Mouse (Mus musculus) myocyte (in vitro differentiated cells): ENCODE results near the gene Olfr393. TPM values are rescaled to one million over a fixed set of nuclear protein-coding genes. Genes with fewer than 3 reads are reported as not detected.

Source experiments
- H3K27me3 ChIP-seq: one replicate; pipeline ENCODE4 v1.6.1; 2011; ENCODE audit not compliant: control insufficient read depth, insufficient read depth, insufficient read length
- H3K36me3 ChIP-seq: one replicate; pipeline ENCODE4 v1.6.1; 2011; ENCODE audit not compliant: control insufficient read depth, insufficient read depth
- H3K4me2 ChIP-seq: one replicate; pipeline ENCODE4 v1.6.1; 2011; ENCODE audit warnings: low read depth, control low read depth
- H3K4me3 ChIP-seq: one replicate; pipeline ENCODE4 v1.5.1; 2011; ENCODE audit warnings: mild to moderate bottlenecking, control low read depth, moderate library complexity
- H3K79me2 ChIP-seq: one replicate; pipeline ENCODE4 v1.6.1; 2011; ENCODE audit not compliant: control insufficient read depth, insufficient read depth
- H3ac ChIP-seq: one replicate; pipeline ENCODE4 v1.6.1; 2011; ENCODE audit not compliant: control insufficient read depth, insufficient read length
- CEBPB ChIP-seq: IDR thresholded peaks from 2 replicates; pipeline ENCODE4 v1.6.1; 2011; ENCODE audit warnings: mild to moderate bottlenecking, moderate library complexity; ENCODE audit not compliant: poor library complexity, insufficient read depth, severe bottlenecking
- E2F4 ChIP-seq: IDR thresholded peaks from one replicate; pipeline ENCODE4 v1.6.1; 2011; ENCODE audit warnings: mild to moderate bottlenecking, control low read depth, moderate library complexity; ENCODE audit not compliant: insufficient read depth
- MAX ChIP-seq: IDR thresholded peaks from one replicate; pipeline ENCODE4 v1.6.1; 2011; ENCODE audit warnings: low read depth, mild to moderate bottlenecking, control low read depth
- MYOD1 ChIP-seq, 3 experiments: IDR thresholded peaks; one replicate each; pipeline ENCODE4 v1.6.1; 2011; ENCODE audit warnings: control low read depth in 2 of 3, low read depth in 2 of 3, mild to moderate bottlenecking in 2 of 3, moderate library complexity in 1 of 3; ENCODE audit not compliant: insufficient read length in 2 of 3, control insufficient read depth in 1 of 3
- MYOG ChIP-seq, 3 experiments: IDR thresholded peaks; one replicate each; pipeline ENCODE4 v1.6.1; 2011; ENCODE audit warnings: control low read depth in 2 of 3, low read depth in 2 of 3, mild to moderate bottlenecking in 2 of 3; ENCODE audit not compliant: insufficient read length in 2 of 3, control insufficient read depth in 1 of 3, insufficient read depth in 1 of 3
- POLR2A ChIP-seq: IDR thresholded peaks from one replicate; pipeline ENCODE4 v1.6.1; 2011; ENCODE audit warnings: low read depth, mild to moderate bottlenecking, control low read depth, moderate library complexity; ENCODE audit not compliant: insufficient read length
- POLR2AphosphoS2 ChIP-seq: IDR thresholded peaks from one replicate; pipeline ENCODE4 v1.6.1; 2011; ENCODE audit warnings: low read depth, control low read depth; ENCODE audit not compliant: insufficient read length
- REST ChIP-seq: IDR thresholded peaks from one replicate; pipeline ENCODE4 v1.6.1; 2011; ENCODE audit warnings: mild to moderate bottlenecking, control low read depth, moderate library complexity; ENCODE audit not compliant: insufficient read depth, insufficient read length
- SRF ChIP-seq: IDR thresholded peaks from one replicate; pipeline ENCODE4 v1.6.1; 2011; ENCODE audit warnings: low read depth; ENCODE audit not compliant: control insufficient read depth, insufficient read length
- TCF12 ChIP-seq: IDR thresholded peaks from one replicate; pipeline ENCODE4 v1.6.1; 2011; ENCODE audit warnings: mild to moderate bottlenecking, control low read depth; ENCODE audit not compliant: poor library complexity, insufficient read depth, severe bottlenecking
- TCF3 ChIP-seq: IDR thresholded peaks from one replicate; pipeline ENCODE4 v1.6.1; 2011; ENCODE audit warnings: low read depth, control low read depth; ENCODE audit not compliant: insufficient read length
- USF1 ChIP-seq: IDR thresholded peaks from one replicate; pipeline ENCODE4 v1.6.1; 2011; ENCODE audit warnings: low read depth, mild to moderate bottlenecking, control low read depth, moderate library complexity
- polyA plus RNA-seq: library from polyadenylated mRNA; unstranded; fragments of >200 nt; fragmentation: generic; extraction: Trizol; gene quantifications from one replicate; pipeline ENCODE4 v1.2.1, GENCODE M21; 2012; ENCODE audit warnings: missing spikeins

Gene Olfr393
- polyA plus RNA-seq = not detected

DNA sequence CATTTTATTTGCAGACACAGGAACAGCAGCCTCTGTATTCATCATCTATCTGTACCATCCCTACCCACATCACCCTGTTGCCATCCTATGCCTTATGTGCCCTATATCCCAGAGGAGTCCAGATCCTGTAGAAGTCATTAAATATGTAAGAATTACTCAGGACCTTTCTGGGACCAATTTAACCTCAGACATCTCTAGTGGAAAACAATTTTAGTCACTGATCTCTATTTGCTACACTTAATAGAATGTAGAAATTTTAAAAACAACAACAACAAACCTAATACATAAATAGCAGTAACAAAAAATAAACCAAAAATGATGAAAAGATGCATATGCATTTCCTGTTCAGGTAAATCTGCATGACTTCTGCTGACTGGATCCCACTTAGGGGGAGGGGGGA is at the start of gene Olfr393:
TSS of gene Olfr393 (minus strand) at position 101 of the 400 bp plus-strand sequence.
- Histone ChIP-seq H3K27me3 (no peaks in the 10 kb centered on the region), H3K4me3 (no peak within 1 kb of the TSS), H3K79me2 (no peaks in the 10 kb centered on the region), H3K4me2 (no peak within 1 kb of the TSS), H3ac (no peak within 1 kb of the TSS), H3K36me3 (no peaks in the 10 kb centered on the region)
- no peak for TF ChIP-seq TCF12
- TF ChIP-seq TCF3 = no peak
- no peak for TF ChIP-seq MYOD1 (IDR thresholded peaks at IDR 0.05; ENCODE audit: control insufficient read depth in 1 of 3, insufficient read length in 2 of 3, low read depth in 2 of 3)
- no peak for TF ChIP-seq USF1
- TF ChIP-seq E2F4 = no peak
- TF ChIP-seq MYOG (IDR thresholded peaks at IDR 0.05; ENCODE audit: control insufficient read depth in 1 of 3, insufficient read depth in 1 of 3, insufficient read length in 2 of 3, low read depth in 2 of 3) = no peak
- TF ChIP-seq MAX = no peak
- TF ChIP-seq REST = no peak
- no peak for TF ChIP-seq POLR2A
- no peak for TF ChIP-seq CEBPB
- TF ChIP-seq POLR2AphosphoS2 = no peak
- no peak for TF ChIP-seq SRF

DNA sequence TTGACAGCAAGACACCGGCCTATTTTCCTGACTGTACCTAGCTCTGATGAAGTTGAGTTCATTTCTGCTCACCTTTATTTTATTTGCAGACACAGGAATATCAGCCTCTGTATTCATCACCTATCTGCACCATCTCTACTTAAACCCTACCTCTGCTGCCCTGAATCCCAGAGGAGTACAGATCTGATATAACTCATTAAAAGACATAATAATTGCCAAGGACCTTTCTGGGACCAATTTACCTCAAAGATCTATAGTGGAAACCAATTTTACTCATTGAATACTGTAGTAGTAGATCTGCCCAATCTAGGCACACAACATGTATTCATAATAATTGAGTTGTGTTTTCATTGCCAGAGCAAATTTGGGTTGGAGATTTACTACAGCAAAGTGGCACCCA is 39.4 kb upstream of the Olfr393 start, which contains the start of gene Olfr394:
TSS of gene Olfr394 (minus strand) at position 101 of the 400 bp plus-strand sequence.
- H3K27me3 ChIP-seq = no peaks in the 10 kb centered on the region
- no peaks in the 10 kb centered on the region for H3K79me2 ChIP-seq
- H3K4me3 ChIP-seq = no peak within 1 kb of the TSS
- TF ChIP-seq TCF3 (no peak), MYOG (IDR thresholded peaks at IDR 0.05; ENCODE audit: control insufficient read depth in 1 of 3, insufficient read depth in 1 of 3, insufficient read length in 2 of 3, low read depth in 2 of 3) (no peak), MAX (no peak), REST (no peak), CEBPB (no peak), MYOD1 (IDR thresholded peaks at IDR 0.05; ENCODE audit: control insufficient read depth in 1 of 3, insufficient read length in 2 of 3, low read depth in 2 of 3) (no peak), USF1 (no peak), POLR2A (no peak), POLR2AphosphoS2 (no peak), TCF12 (no peak), SRF (no peak), E2F4 (no peak)
- H3K4me2 ChIP-seq = no peak within 1 kb of the TSS
- no peak within 1 kb of the TSS for H3ac ChIP-seq
- no peaks in the 10 kb centered on the region for H3K36me3 ChIP-seq

DNA sequence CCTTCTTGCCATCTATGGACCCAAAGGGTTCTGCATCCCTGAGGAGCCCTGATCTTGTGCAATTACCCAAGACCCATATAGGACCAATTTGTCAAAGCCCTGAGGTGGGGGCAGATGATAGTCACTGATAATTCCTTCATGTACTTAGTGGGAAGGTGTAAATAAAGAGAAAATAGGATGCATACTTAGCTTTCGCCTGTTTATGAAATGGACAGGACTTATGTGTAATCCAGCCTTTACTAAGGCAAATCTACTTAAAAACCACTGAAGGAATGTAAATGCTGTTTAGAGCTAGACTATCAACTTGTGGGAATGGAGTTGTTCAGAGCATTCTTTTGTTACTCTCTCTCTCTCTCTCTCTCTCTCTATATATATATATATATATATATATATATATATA is 34.3 kb downstream of the Olfr393 start, which contains the start of gene Olfr392:
TSS of gene Olfr392 (minus strand) at position 101 of the 400 bp plus-strand sequence.
- no peak within 1 kb of the TSS for H3K4me3 ChIP-seq
- H3K36me3 ChIP-seq = no peaks in the 10 kb centered on the region
- H3ac ChIP-seq = no peak within 1 kb of the TSS
- H3K27me3 ChIP-seq = no peaks in the 10 kb centered on the region
- TF ChIP-seq TCF12 (no peak), POLR2AphosphoS2 (no peak), USF1 (no peak), E2F4 (no peak), TCF3 (no peak)
- H3K79me2 ChIP-seq = no peaks in the 10 kb centered on the region
- no peak within 1 kb of the TSS for H3K4me2 ChIP-seq

DNA sequence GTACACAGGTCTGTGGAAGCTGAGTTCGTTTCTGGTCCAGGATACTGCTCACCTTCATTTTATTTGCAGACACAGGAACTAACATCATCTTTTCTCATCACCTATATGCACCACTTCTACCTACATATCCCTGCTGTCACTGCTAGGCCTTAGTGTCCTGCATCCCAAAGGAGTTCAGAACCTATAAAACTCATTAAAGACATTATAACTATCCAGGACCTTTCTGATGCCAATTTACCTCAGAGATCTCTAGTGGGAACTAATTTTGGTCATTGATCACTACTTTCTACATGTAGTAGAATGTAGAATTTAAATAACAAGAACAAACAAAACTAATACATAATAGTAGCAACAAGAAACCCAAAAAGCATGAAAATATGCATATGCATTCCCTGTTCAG is 48.3 kb downstream of the Olfr393 start, which contains the start of gene Olfr391-ps:
TSS of gene Olfr391-ps (minus strand) at position 101 of the 400 bp plus-strand sequence.
- no peak for TF ChIP-seq POLR2A
- no peak within 1 kb of the TSS for H3ac ChIP-seq
- H3K4me2 ChIP-seq = no peak within 1 kb of the TSS
- no peaks in the 10 kb centered on the region for H3K79me2 ChIP-seq
- H3K27me3 ChIP-seq = no peaks in the 10 kb centered on the region
- no peak within 1 kb of the TSS for H3K4me3 ChIP-seq
- no peaks in the 10 kb centered on the region for H3K36me3 ChIP-seq

Other genes starting within 250 kb of the Olfr393 start
- gene Zfp735, start 162.7 kb downstream of the Olfr393 start, polyA plus RNA-seq = not detected
- not detected for gene Olfr389, start 70.7 kb downstream of the Olfr393 start, polyA plus RNA-seq
- gene Olfr390, start 68.5 kb downstream of the Olfr393 start, polyA plus RNA-seq = not detected
- gene Olfr391-ps, start 48.4 kb downstream of the Olfr393 start, polyA plus RNA-seq = not detected
- gene Olfr392, start 34.4 kb downstream of the Olfr393 start, polyA plus RNA-seq = not detected
- not detected for gene Olfr394, start 39.3 kb upstream of the Olfr393 start, polyA plus RNA-seq
- gene Olfr395, start 57.8 kb upstream of the Olfr393 start, polyA plus RNA-seq = not detected
- not detected for gene Olfr23, start 85.2 kb upstream of the Olfr393 start, polyA plus RNA-seq
- gene Olfr397, start 109.4 kb upstream of the Olfr393 start, polyA plus RNA-seq = not detected
- not detected for gene Olfr398, start 139.0 kb upstream of the Olfr393 start, polyA plus RNA-seq
- not detected for gene Olfr139, start 205.1 kb upstream of the Olfr393 start, polyA plus RNA-seq
- not detected for gene Olfr399, start 205.2 kb upstream of the Olfr393 start, polyA plus RNA-seq
- gene Zfp616, start 218.5 kb upstream of the Olfr393 start, polyA plus RNA-seq = not detected